Mouse (Mus musculus) C2C12 (cell line): ENCODE results near the gene Hoxa5. TPM values are rescaled to one million over a fixed set of nuclear protein-coding genes. Genes with fewer than 3 reads are reported as not detected.

Experiments
- H3K27me3 ChIP-seq: one replicate; pipeline ENCODE4 v1.6.1; 2011; ENCODE audit not compliant: control insufficient read depth, insufficient read depth, insufficient read length
- H3K36me3 ChIP-seq: one replicate; pipeline ENCODE4 v1.6.1; 2011; ENCODE audit not compliant: control insufficient read depth, insufficient read depth
- H3K4me3 ChIP-seq: one replicate; pipeline ENCODE4 v1.5.1; 2011; ENCODE audit warnings: mild to moderate bottlenecking, control low read depth; ENCODE audit not compliant: poor library complexity, insufficient read depth, severe bottlenecking
- H3K79me2 ChIP-seq: one replicate; pipeline ENCODE4 v1.6.1; 2011; ENCODE audit not compliant: control insufficient read depth, insufficient read depth
- H3K79me3 ChIP-seq: one replicate; pipeline ENCODE4 v1.6.1; 2011; ENCODE audit warnings: low read depth, control low read depth
- H3ac ChIP-seq: one replicate; pipeline ENCODE3; 2011; ENCODE audit warnings: low read depth; ENCODE audit not compliant: control insufficient read depth, insufficient read length
- CEBPB ChIP-seq: IDR thresholded peaks from one replicate; pipeline ENCODE4 v1.6.1; 2011; ENCODE audit warnings: low read depth, mild to moderate bottlenecking, control low read depth, moderate library complexity
- CTCF ChIP-seq: IDR thresholded peaks from one replicate; pipeline ENCODE4 v1.5.1; 2011; ENCODE audit not compliant: control insufficient read depth, insufficient read depth, insufficient read length
- FOSL1 ChIP-seq: IDR thresholded peaks from one replicate; pipeline ENCODE4 v1.8.0; 2011; ENCODE audit warnings: mild to moderate bottlenecking, low read length; ENCODE audit not compliant: poor library complexity, insufficient read depth, severe bottlenecking
- MAX ChIP-seq: IDR thresholded peaks from one replicate; pipeline ENCODE4 v1.6.1; 2011; ENCODE audit warnings: mild to moderate bottlenecking, control low read depth
- MYOD1 ChIP-seq: IDR thresholded peaks from one replicate; pipeline ENCODE4 v1.6.1; 2011; ENCODE audit warnings: low read depth; ENCODE audit not compliant: control insufficient read depth, insufficient read length
- MYOG ChIP-seq: IDR thresholded peaks from one replicate; pipeline ENCODE4 v1.6.1; 2011; ENCODE audit not compliant: control insufficient read depth, insufficient read length; ENCODE audit errors: extremely low read depth
- USF1 ChIP-seq: IDR thresholded peaks from one replicate; pipeline ENCODE4 v1.6.1; 2011; ENCODE audit warnings: low read depth, mild to moderate bottlenecking, control low read depth, moderate library complexity
- polyA plus RNA-seq: library from polyadenylated mRNA; unstranded; fragments of >200 nt; fragmentation: generic; extraction: Trizol; gene quantifications from one replicate; pipeline ENCODE4 v1.2.1, GENCODE M21; 2012; ENCODE audit warnings: missing spikeins

The Hoxa5 gene
- polyA plus RNA-seq, 1 experiment = 1.5 TPM

GRCm38 (mm10) chr6:52229558-52230416 lies 25.4 kb upstream of the Hoxa5 start:
- Histone ChIP-seq H3K27me3 (no peaks in the 10 kb centered on the region), H3K79me2 (peaks cover 100% of the 10 kb centered on the region), H3ac (peak overlapping the region; percentile 64), H3K4me3 (peak overlapping the region; percentile 36), H3K36me3 (no peaks in the 10 kb centered on the region), H3K79me3 (peaks cover 83% of the 10 kb centered on the region)
- TF ChIP-seq MYOG = no peak
- no peak for TF ChIP-seq CTCF
- no peak for TF ChIP-seq USF1
- no peak for TF ChIP-seq CEBPB
- TF ChIP-seq FOSL1 = no peak
- no peak for TF ChIP-seq MAX
- TF ChIP-seq MYOD1 = no peak

- Histone ChIP-seq H3K36me3 (peaks cover 4% of the 10 kb centered on the region), H3K27me3 (no peaks in the 10 kb centered on the region)
Measured at GRCm38 (mm10) chr6:52228475-52229465, 24.4 kb upstream of the Hoxa5 start.

GRCm38 (mm10) chr6:52227470-52228222 lies 23.3 kb upstream of the Hoxa5 start:
- no peak for TF ChIP-seq MYOG
- peaks cover 11% of the 10 kb centered on the region for H3K36me3 ChIP-seq
- H3K79me3 ChIP-seq = peaks cover 84% of the 10 kb centered on the region
- H3ac ChIP-seq = no peak overlapping the region
- peaks cover 100% of the 10 kb centered on the region for H3K79me2 ChIP-seq
- no peaks in the 10 kb centered on the region for H3K27me3 ChIP-seq
- no peak overlapping the region for H3K4me3 ChIP-seq

More at GRCm38 (mm10) chr6:52228475-52229465, 24.4 kb upstream of the Hoxa5 start:
- TF ChIP-seq MYOG = no peak
- TF ChIP-seq CTCF = no peak
- TF ChIP-seq CEBPB = no peak
- no peak for TF ChIP-seq MAX
- TF ChIP-seq MYOD1 = no peak
- TF ChIP-seq USF1 = no peak
- no peak for TF ChIP-seq FOSL1
- peak overlapping the region; percentile 77 for H3ac ChIP-seq
- H3K79me2 ChIP-seq = peaks cover 100% of the 10 kb centered on the region
- H3K4me3 ChIP-seq = peak overlapping the region; percentile 36
- H3K79me3 ChIP-seq = peaks cover 85% of the 10 kb centered on the region

- TF ChIP-seq MYOD1 = no peak
- no peak for TF ChIP-seq MYOG
- TF ChIP-seq CEBPB = no peak
- TF ChIP-seq MAX = no peak
- no peak for TF ChIP-seq USF1
- no peak for TF ChIP-seq FOSL1
- TF ChIP-seq CTCF = no peak
- H3K36me3 ChIP-seq = peaks cover 11% of the 10 kb centered on the region
- H3ac ChIP-seq = peak overlapping the region; percentile 44
- H3K79me2 ChIP-seq = peaks cover 98% of the 10 kb centered on the region
- peaks cover 75% of the 10 kb centered on the region for H3K79me3 ChIP-seq
- H3K27me3 ChIP-seq = no peaks in the 10 kb centered on the region
- peak overlapping the region; percentile 76 for H3K4me3 ChIP-seq
Measured at GRCm38 (mm10) chr6:52226569-52227257, 22.3 kb upstream of the Hoxa5 start.
